Mouse (Mus musculus): Measurements from ENCODE around the gene Mst1.

Mst1 gene

DNA sequence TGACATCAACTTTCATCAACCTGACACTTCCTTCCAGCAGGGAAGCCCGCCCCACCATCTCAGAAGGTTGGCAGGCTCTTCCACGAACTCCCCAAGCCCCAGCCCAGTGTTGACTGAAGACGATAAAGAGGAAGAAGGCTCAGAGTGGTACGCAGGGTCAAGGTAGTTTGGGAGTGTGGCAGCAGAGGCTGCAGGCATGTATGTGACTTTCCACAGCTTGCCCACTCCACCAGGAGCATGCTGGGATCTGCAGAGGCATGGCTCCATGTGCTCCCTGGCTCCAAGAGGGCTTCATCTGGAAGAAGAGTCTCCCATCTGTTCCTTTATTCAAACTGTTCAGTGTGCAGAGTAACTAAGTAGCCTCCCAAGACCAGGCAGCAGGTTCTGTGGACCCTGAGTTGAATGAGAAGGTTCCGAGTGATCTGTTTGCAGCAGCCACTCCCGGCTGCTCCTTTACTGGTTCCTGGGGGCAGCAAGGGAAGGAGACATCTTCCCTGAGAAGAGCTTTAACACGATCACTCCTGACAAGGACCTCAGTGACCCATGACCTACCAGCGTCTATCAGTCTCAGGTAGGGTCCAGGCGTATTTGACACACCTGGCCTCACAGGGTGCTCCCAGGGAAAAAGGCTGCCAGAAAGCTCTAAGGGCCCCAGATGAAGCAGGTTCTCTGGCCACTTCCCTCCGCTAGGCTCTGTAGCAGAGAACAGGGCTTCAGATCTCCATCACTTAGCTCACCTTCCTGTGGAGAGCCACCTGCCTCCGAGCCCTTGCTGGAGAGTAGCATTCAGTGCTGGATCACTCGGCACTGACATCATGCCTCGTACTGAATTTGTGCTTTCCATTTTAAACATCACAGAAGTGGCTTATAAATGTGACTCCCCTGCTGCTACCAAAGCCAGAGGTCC, 49.1 kb downstream of the Mst1 start:
- no peak for DNase-seq (ENCODE audit: low read depth, low spot score)

DNA sequence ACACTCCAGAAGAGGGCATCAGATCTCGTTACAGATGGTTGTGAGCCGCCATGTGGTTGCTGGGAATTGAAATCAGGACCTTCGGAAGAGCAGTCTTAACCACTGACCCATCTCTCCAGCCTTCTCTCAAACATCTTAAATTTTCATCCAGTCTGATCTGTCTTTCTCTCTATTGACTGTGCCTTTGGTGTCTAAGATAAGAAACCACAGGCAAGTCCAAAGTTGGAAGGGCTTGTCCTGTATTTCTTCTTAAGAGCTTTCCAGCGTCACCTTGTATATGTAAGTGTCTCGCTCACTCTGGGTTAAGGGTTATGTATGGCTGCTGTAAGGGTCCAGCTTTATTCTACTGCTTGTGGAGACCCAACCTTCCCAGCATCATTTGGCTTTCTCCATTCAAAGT, 51.3 kb downstream of the Mst1 start:
- no peak for DNase-seq (ENCODE audit: low read depth, low spot score)

DNA sequence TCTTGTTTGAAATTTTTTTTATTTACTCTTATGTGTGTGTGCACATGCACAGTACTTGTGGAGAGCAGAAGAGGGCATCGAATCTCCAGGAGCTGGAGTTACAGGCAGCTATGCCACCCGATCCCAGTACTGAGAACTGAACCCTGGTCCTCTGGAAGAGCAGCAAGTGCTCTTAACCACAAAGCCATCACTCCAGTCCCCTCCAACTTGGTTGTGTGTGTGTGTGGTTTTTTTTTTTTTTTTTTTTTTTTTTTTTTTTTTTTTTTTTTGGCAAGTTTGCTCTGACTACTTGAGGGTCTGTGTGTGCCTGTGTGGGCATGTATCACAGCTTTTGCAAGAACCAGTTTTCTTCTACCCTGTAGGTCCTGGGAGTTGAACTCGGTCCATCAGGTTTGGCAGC, 52.1 kb downstream of the Mst1 start:
- no peak for DNase-seq (ENCODE audit: low read depth, low spot score)

DNA sequence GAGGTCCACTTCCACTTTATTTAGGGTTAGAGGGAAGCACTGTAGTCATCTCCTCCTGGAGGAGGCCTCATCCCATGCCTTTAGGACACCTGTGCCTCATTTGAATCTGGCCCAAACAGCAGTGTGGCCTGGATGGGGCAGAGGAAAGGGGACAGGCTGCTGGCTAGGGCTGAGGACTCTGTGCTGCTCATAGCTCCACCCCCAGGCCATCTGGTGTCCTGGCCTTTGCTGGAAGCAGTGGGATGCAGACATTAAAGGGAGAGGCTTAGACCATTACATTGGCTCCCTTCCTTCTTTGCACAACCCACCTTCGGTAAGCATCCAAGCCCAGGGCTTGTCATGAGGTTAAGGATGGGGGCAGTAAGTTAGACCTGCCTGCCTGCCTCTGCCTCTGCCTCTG, 53.2 kb downstream of the Mst1 start:
- no peak for DNase-seq (ENCODE audit: low read depth, low spot score)

Measured in CD4-positive helper T cell, adult 2 months (primary cell).